Comparison of ENCODE assay signal across 23 mouse cellular contexts in the genomic region with DNA sequence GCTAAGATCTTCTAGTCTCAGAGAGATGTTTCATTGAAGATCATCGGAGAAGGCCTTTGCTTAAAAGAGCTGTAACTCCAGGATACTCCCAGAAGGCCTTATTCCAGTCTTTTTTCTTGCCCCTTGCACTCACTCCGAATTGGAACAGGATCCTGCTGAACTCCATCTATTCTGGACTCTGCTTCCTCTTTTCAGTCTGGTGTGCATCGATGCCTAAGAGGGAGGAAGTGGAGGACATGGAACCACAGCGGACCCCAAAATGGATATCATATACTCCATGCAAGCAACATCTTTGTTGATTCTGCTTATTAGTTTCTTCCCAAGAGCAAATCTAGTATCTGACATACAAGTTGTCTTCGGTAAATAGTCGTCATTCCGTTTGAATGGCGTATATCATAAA.
"Had no signal": no experiment of that assay in that cellular context is flagged by ENCODE, and none has a peak within 500 bp of the region (broad histone marks: within the 10 kb centered on the region; RNA-seq: fewer than 3 reads in every experiment).

No protein-coding gene starts in this region.

- H3K9me3 ChIP-seq: heart, embryonic 10.5 days; hindbrain, embryonic 10.5 days; hindbrain, embryonic 12.5 days; intestine, embryonic 15.5 days; limb, embryonic 13.5 days; limb, embryonic 15.5 days had no signal

- H3K36me3 ChIP-seq: heart, embryonic 10.5 days; heart, embryonic 12.5 days; hindbrain, embryonic 10.5 days; hindbrain, embryonic 12.5 days; intestine, embryonic 15.5 days; limb, embryonic 13.5 days; limb, embryonic 15.5 days; liver, embryonic 12.5 days had no signal

- H3K27ac ChIP-seq: heart, embryonic 10.5 days; hindbrain, embryonic 10.5 days; hindbrain, embryonic 12.5 days; hindbrain, embryonic 14.5 days; intestine, embryonic 15.5 days; kidney, postnatal 0 days; limb, embryonic 13.5 days; limb, embryonic 15.5 days; liver, embryonic 12.5 days; liver, embryonic 14.5 days had no signal

- DNase-seq: gastrocnemius, postnatal 14 days; gastrocnemius, postnatal 36 days; heart, adult 18-20 months; heart, postnatal 4 days; kidney, adult 18-20 months; kidney, adult 8-10 months; kidney, postnatal 14 days; kidney, postnatal 36 days; layer of hippocampus, postnatal 36 days; left cerebral cortex, postnatal 4 days had no signal

- ATAC-seq: inflammation-experienced regulatory T-cells, adult 6 months; intestine, embryonic 15.5 days; intestine, postnatal 0 days; liver, embryonic 12.5 days had no signal

- H3K4me3 ChIP-seq: heart, embryonic 10.5 days; heart, embryonic 12.5 days; hindbrain, embryonic 10.5 days; hindbrain, embryonic 12.5 days; intestine, embryonic 15.5 days; limb, embryonic 13.5 days; limb, embryonic 15.5 days; liver, embryonic 12.5 days had no signal

- H3K27me3 ChIP-seq: heart, embryonic 12.5 days; hindbrain, embryonic 12.5 days; intestine, embryonic 15.5 days; limb, embryonic 13.5 days; limb, embryonic 15.5 days; liver, embryonic 12.5 days had no signal

- H3K4me1 ChIP-seq: hindbrain, embryonic 10.5 days; hindbrain, embryonic 12.5 days; intestine, embryonic 15.5 days; limb, embryonic 13.5 days; limb, embryonic 15.5 days; liver, embryonic 12.5 days had no signal
